Mouse (Mus musculus) midbrain, embryonic 12.5 days (tissue): Measurements from ENCODE around the gene Afap1l2. TPM values are rescaled to one million over a fixed set of nuclear protein-coding genes. Genes with fewer than 3 reads are reported as not detected.

Source experiments
- ATAC-seq: fragments of 200-750 bp; cut with Nextera tagmentation; 2 replicates; pipeline ENCODE4 v1.8.0; 2017; ENCODE audit warnings: low read depth, moderate TSS enrichment, moderate library complexity; ENCODE audit not compliant: low FRiP score
- H3K27ac ChIP-seq: fragments of 300-500 bp; sonication (generic); replicated peaks from 2 replicates; pipeline ENCODE4 v1.5.1; 2016; ENCODE audit warnings: mild to moderate bottlenecking
- H3K27me3 ChIP-seq: fragments of 300-500 bp; sonication (generic); 2 replicates; pipeline ENCODE4 v1.6.1; 2016; ENCODE audit warnings: mild to moderate bottlenecking
- H3K36me3 ChIP-seq: fragments of 300-500 bp; sonication (generic); 2 replicates; pipeline ENCODE4 v1.6.1; 2016
- H3K4me1 ChIP-seq: fragments of 300-500 bp; sonication (generic); 2 replicates; pipeline ENCODE4 v1.6.1; 2016
- H3K4me2 ChIP-seq: fragments of 300-500 bp; sonication (generic); replicated peaks from 2 replicates; pipeline ENCODE4 v1.6.1; 2016; ENCODE audit warnings: mild to moderate bottlenecking, moderate library complexity
- H3K4me3 ChIP-seq: fragments of 300-500 bp; sonication (generic); 2 replicates; pipeline ENCODE4 v1.5.1; 2016; ENCODE audit warnings: mild to moderate bottlenecking
- H3K9ac ChIP-seq: fragments of 300-500 bp; sonication (generic); replicated peaks from 2 replicates; pipeline ENCODE4 v1.6.1; 2016; ENCODE audit warnings: mild to moderate bottlenecking, moderate library complexity
- H3K9me3 ChIP-seq: fragments of 300-500 bp; sonication (generic); 2 replicates; pipeline ENCODE4 v1.6.1; 2016; ENCODE audit warnings: mild to moderate bottlenecking
- WGBS: fragments of 180-500 bp; shearing (Covaris S2); methylation state at CpG from one replicate; pipeline ENCODE4 v1.1.7; 2016; 5-methylcytosine and 5-hydroxymethylcytosine counted together
- polyA plus RNA-seq: library from polyadenylated mRNA; unstranded; fragments of >200 nt; fragmentation: Nextera tagmentation; extraction: Ambion mirVana; gene quantifications from 2 replicates; pipeline ENCODE4 v1.2.1, GENCODE M21; 2016

Gene Afap1l2
- polyA plus RNA-seq, 1 experiment from 2014 or later, result 4.9 TPM

DNA sequence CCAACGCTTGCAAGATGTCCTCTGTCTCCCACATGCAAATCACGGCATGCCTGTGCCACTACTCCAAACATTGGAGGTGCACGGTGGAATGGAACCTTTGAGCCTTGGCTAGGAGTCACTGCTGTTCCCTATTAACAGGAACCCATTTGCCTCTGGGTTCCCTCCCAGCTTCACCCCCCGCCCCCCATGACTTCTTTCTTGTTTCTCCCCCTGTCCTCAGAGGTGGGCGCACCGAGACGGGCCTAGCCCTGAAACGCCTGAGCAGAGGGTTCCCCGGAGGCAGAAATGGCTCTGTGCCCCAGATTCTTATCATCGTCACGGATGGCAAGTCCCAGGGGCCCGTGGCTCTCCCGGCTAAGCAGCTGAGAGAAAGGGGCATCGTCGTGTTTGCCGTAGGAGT lies 110.4 kb downstream of the Afap1l2 start:
- Histone ChIP-seq H3K4me3 (no peak overlapping the region), H3K36me3 (no peaks in the 10 kb centered on the region), H3K27ac (no peak overlapping the region), H3K4me1 (no peaks in the 10 kb centered on the region), H3K27me3 (no peaks in the 10 kb centered on the region), H3K4me2 (no peak overlapping the region), H3K9ac (no peak overlapping the region), H3K9me3 (no peaks in the 10 kb centered on the region)
- WGBS, result 87% methylated on average over 16 of the region's 16 CpGs
- ATAC-seq, result no peak

DNA sequence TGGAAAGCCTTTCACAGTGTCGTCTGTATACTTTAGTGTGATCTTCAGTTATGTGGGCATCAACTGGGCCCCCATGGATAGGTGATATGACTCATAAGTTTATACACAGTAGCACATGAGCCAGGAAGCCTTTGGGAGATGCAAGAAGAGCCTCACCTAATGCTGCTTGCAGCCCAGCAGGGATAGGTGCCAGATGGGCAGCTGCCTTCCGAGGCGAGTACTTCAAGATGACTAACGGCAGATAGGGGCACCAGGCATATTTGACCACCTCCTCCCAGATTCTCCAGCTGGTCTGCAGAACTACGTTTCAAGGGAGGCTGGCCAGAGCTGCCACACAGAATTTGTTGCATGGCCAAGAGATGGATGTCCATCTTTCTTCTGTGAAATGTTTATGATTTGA lies 114.7 kb downstream of the Afap1l2 start:
- 86% methylated on average over 5 of the region's 5 CpGs for WGBS

DNA sequence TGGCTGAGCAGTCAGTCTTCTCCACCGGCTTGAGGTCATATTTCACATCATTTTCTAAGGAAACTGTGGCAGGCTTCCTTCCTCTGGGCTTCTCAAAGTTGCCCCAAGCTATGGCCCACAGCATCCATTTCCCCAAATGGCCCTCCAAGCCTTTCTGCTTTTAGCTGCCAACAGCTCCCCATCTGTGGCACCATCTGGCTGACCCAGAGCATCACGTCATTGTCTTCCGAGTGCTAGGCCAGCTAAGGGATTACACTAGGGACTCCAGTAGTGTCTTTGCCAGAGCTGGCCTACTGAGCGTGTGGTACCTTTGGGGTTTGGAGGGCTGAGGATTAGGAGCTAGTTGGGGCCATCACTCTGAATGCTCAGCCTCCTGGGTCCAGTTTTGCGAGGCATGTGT lies 115.4 kb downstream of the Afap1l2 start:
- Histone ChIP-seq H3K36me3 (no peaks in the 10 kb centered on the region), H3K4me3 (no peak overlapping the region), H3K4me2 (no peak overlapping the region), H3K4me1 (peaks cover 5% of the 10 kb centered on the region), H3K27me3 (no peaks in the 10 kb centered on the region), H3K9ac (no peak overlapping the region), H3K9me3 (no peaks in the 10 kb centered on the region), H3K27ac (no peak overlapping the region)
- 78% methylated on average over 5 of the region's 5 CpGs for WGBS
- ATAC-seq, result no peak

More for the DNA sequence above, 114.7 kb downstream of the Afap1l2 start:
- H3K4me2 ChIP-seq, result no peak overlapping the region
- no peaks in the 10 kb centered on the region for H3K27me3 ChIP-seq
- H3K4me3 ChIP-seq, result no peak overlapping the region
- H3K4me1 ChIP-seq, result peaks cover 5% of the 10 kb centered on the region
- no peaks in the 10 kb centered on the region for H3K9me3 ChIP-seq
- no peak overlapping the region for H3K27ac ChIP-seq
- ATAC-seq, result no peak
- no peaks in the 10 kb centered on the region for H3K36me3 ChIP-seq
- no peak overlapping the region for H3K9ac ChIP-seq

DNA sequence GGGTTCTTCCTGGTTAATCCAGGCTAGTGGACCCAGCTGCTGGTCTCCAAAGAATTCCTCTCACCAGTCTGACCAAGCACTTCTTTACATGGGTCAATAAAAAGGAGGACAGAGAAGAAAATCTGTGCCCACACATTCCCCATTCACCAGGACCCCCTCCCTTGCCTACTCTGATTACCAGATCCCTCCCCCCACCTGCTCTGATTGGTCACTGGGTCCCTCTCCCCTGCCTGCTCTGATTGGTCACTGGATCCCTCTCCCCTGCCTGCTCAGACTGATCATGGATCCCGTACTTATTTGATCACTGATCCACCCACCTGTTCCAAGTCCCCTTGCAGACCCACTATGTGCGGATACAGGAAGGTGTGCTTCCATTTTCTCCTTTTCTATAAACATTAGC lies 116.6 kb downstream of the Afap1l2 start:
- Histone ChIP-seq H3K27me3 (no peaks in the 10 kb centered on the region), H3K27ac (no peak overlapping the region), H3K36me3 (no peaks in the 10 kb centered on the region), H3K9me3 (no peaks in the 10 kb centered on the region), H3K4me1 (peaks cover 5% of the 10 kb centered on the region), H3K9ac (no peak overlapping the region), H3K4me3 (no peak overlapping the region), H3K4me2 (no peak overlapping the region)
- 52% methylated on average over 2 of the region's 2 CpGs for WGBS
- no peak for ATAC-seq

DNA sequence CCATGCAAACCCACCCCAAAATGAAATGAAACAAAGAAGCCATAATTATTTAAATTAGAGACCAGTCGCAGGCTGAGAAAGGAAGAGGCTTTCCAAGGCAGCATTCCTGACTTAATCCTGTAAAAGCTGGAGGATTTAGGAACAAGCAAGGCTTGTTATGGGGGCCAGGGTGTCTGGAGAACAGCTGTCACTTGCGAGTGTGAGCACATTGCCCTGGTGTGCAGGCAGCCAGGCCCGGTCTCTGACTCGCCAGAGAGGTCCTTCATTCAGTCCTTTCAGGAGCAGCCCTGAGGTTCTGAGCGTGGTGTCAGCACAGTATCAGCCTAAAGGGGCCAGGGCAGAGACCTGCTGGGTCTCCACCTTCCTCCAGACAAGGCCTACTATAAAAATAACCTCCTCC lies 119.4 kb downstream of the Afap1l2 start:
- H3K36me3 ChIP-seq, result no peaks in the 10 kb centered on the region
- no peaks in the 10 kb centered on the region for H3K9me3 ChIP-seq
- peak overlapping the region; percentile 42; the same call in 1 of the 2 replicates for H3K27ac ChIP-seq
- H3K27me3 ChIP-seq, result no peaks in the 10 kb centered on the region
- ATAC-seq, result no peak
- H3K4me2 ChIP-seq, result no peak overlapping the region
- no peak overlapping the region for H3K4me3 ChIP-seq
- H3K4me1 ChIP-seq, result peaks cover 5% of the 10 kb centered on the region
- 25% methylated on average over 5 of the region's 5 CpGs for WGBS
- no peak overlapping the region for H3K9ac ChIP-seq

DNA sequence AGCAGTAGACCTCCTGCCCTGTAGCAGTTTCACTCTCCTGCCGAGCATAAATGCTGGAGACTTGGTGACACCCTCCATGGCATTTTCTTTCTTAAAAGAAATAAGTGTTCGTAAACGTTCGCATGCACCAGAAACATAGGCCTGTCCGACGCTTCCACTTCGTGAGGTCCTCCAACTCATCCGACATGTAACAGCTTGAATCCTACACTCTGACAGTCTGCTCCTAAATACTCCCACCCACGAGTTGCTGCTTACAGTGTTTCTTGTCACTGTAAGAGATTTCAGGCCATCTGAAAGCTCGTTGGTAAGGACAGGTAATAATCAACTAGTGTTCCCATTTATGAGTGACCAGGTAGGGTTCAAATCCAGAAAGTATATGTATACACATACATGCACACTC lies 120.1 kb downstream of the Afap1l2 start:
- ATAC-seq, result no peak
- Histone ChIP-seq H3K27me3 (no peaks in the 10 kb centered on the region), H3K27ac (no peak overlapping the region), H3K4me1 (peaks cover 5% of the 10 kb centered on the region), H3K4me3 (no peak overlapping the region), H3K36me3 (no peaks in the 10 kb centered on the region), H3K4me2 (no peak overlapping the region), H3K9ac (no peak overlapping the region), H3K9me3 (no peaks in the 10 kb centered on the region)
- WGBS, result 85% methylated on average over 10 of the region's 10 CpGs

DNA sequence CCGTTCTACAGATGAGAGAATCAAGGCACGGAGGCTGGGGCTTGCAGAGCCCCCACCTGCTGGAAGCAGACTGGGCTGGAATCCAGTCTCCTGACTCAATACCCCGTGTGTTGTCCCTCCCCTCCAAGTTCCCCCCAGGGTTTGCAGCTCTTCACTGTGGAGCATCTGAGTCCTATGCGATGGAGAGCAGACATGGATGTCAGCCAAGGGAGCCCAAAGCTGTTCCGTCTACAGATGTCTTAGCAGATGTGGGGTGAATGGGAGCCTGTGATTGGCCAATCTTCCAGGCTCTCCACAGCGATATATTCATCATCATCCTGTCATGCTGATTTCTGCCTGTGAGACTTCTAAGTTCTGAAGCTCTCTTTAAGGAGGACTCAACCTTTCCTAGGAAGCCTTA lies 130.7 kb downstream of the Afap1l2 start:
- H3K4me1 ChIP-seq, result peaks cover 18% of the 10 kb centered on the region
- no peak for ATAC-seq
- no peak overlapping the region for H3K4me2 ChIP-seq
- 83% methylated on average over 6 of the region's 6 CpGs for WGBS
- no peak overlapping the region for H3K9ac ChIP-seq
- H3K27ac ChIP-seq, result no peak overlapping the region
- no peak overlapping the region for H3K4me3 ChIP-seq
- no peaks in the 10 kb centered on the region for H3K36me3 ChIP-seq
- peaks cover 81% of the 10 kb centered on the region for H3K27me3 ChIP-seq
- H3K9me3 ChIP-seq, result no peaks in the 10 kb centered on the region

DNA sequence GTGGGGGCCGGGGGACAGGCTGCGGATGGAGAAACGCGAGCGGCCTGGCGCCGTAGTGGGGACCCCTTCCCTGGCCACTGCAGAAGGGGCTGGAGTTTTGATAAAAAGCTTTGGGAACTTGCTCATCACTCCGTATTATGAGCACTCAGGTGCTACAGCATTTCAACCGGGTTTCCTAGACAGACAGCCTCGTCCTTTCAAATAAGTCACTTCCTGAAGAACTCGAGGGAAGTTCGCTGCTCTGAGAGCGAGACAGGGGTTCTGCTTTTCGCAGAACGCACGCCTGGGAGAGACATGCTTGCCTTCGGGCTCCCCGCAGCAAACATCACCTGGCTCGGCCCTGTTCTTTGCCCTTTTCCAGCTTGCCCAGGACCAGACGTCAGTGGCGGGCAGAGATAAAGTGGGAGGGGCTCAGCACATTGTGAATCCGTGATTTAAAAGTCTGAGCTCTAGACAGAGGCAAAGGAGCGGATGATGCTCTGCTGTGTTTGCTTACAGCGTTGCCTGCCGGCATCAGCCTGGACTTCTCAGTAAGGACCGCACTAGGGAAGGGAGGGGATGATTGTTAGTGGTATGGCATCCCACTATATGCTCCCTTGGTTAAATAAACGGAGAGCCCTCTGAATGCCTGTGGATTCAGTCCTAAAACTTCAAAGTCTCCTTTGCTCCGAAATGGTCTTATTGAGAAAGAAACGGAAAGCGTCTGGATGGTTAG lies 133.3 kb downstream of the Afap1l2 start:
- 9% methylated on average over 30 of the region's 30 CpGs for WGBS
- peak overlapping the region; percentile 97 for H3K4me2 ChIP-seq
- H3K27ac ChIP-seq, result no peak overlapping the region
- H3K9me3 ChIP-seq, result no peaks in the 10 kb centered on the region
- peak overlapping the region; percentile 57 for H3K4me3 ChIP-seq
- peaks cover 81% of the 10 kb centered on the region for H3K27me3 ChIP-seq
- H3K4me1 ChIP-seq, result peaks cover 12% of the 10 kb centered on the region
- no peaks in the 10 kb centered on the region for H3K36me3 ChIP-seq
- H3K9ac ChIP-seq, result peak overlapping the region; percentile 44; the same call in 1 of the 2 replicates
- ATAC-seq, result no peak

DNA sequence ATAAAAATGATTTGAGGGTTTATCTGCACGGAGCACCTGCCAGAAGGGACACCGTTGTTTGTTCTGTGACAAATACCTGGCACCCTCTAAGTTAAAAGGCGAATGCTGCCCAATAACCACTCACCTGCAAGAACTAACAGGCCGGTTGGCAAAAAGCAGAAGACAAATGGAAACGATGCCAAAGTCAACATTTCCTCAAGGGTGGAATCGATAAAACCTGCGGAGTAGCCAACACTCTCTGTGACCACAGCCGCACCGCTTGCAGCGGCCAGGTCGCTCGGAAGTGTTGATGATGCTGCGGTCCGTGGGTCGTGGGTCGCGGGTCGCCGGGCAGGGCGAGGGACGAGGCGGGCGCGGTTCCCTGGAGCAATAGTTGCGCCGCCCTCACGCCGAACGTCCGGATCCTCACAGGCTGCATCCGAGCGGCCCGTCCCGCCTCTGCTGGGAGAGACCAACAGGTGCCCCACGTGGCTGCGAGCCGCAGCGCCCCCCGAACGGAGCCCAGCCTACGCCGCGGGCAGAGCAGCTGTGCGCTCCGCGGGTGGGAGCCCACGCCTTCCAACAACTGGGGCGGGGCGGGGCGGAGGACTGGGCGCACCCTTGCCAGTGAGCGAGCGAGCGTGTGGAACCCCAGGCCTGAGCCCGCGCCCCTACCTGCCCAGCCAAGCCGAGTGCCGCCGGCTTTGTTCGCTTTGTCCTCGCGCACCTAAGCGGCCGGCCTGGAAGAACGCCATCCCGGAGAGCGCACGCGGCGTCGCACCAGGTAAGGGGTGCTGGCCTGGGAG lies 134.0 kb downstream of the Afap1l2 start, which contains the start of gene Vwa2:
Gene Vwa2, plus strand, starts transcription at position 434 of the 785 bp plus-strand sequence.
- H3K27me3 ChIP-seq, result peaks cover 78% of the 10 kb centered on the region
- no peaks in the 10 kb centered on the region for H3K36me3 ChIP-seq
- peak within 1 kb of the TSS; percentile 44 for H3K9ac ChIP-seq
- peak within 1 kb of the TSS; percentile 57 for H3K4me3 ChIP-seq
- ATAC-seq, result peak; percentile 38; the same call in 1 of the 2 replicates
- H3K9me3 ChIP-seq, result no peaks in the 10 kb centered on the region
- H3K27ac ChIP-seq, result no peak within 1 kb of the TSS
- WGBS, result 3% methylated on average over 68 of the region's 71 CpGs
- H3K4me2 ChIP-seq, result peak within 1 kb of the TSS; percentile 97
- peaks cover 12% of the 10 kb centered on the region for H3K4me1 ChIP-seq

DNA sequence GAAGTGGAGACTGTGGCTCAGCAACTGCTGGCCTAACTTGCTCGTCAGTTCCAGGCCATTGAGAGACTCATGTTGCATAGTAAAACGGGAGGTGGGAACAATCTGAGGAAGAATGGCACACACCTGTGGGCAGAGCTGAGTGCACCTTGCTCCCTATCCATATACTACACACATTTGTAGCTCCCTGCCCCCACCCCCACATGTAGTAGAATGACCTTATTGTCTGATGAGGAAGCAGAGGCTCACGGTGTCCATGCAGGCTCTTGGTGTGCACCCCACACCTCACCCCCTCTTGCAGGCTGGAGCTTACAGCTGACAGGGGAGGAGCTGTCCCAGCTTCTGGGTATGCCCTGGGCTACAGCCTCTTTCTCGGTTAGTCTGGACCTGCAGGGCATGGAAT lies 140.3 kb downstream of the Afap1l2 start:
- Histone ChIP-seq H3K9ac (no peak overlapping the region), H3K4me1 (no peaks in the 10 kb centered on the region), H3K27me3 (peaks cover 22% of the 10 kb centered on the region), H3K36me3 (no peaks in the 10 kb centered on the region), H3K4me3 (no peak overlapping the region), H3K9me3 (no peaks in the 10 kb centered on the region), H3K4me2 (no peak overlapping the region), H3K27ac (no peak overlapping the region)
- no peak for ATAC-seq
- WGBS, result 79% methylated on average over 4 of the region's 4 CpGs
